Mouse (Mus musculus): ENCODE results near the gene Cops4.

DNA sequence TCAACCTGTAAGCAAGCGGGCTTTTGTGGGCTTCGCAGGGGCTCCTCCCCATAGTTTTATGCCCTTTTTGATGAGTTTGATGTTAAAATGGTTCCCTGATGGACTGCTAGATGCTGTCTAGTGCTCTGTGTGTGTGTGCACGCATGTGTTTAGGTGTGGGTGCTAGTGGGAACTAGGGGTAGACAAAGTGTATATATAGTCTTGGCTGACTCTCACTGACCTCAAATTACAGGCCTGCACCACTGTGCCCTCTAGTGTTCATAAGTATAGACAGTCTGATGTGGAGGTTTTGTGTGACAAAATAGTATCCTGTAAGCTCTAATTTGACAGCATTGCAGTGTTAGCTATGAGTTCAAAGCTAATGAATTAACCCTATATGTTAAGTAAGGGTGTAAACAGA is 18.5 kb downstream of the Cops4 start:
- TF ChIP-seq CTCF (IDR thresholded peaks at IDR 0.05; ENCODE audit: insufficient read depth, low read depth, low read length) (no peak), POLR2A (IDR thresholded peaks at IDR 0.05; ENCODE audit: insufficient read depth, low read depth, low read length) (no peak)
